Mouse (Mus musculus) midbrain, embryonic 16.5 days (tissue): ENCODE results near the gene Tunar. TPM values are rescaled to one million over a fixed set of nuclear protein-coding genes. Genes with fewer than 3 reads are reported as not detected.

Source experiments
- ATAC-seq: fragments of 200-750 bp; cut with Nextera tagmentation; 2 replicates; pipeline ENCODE4 v1.8.0; 2017; ENCODE audit warnings: moderate TSS enrichment
- H3K27ac ChIP-seq: fragments of 300-500 bp; sonication (generic); 2 replicates; pipeline ENCODE4 v1.5.1; 2014; ENCODE audit warnings: mild to moderate bottlenecking, low read length, mixed read lengths
- H3K27me3 ChIP-seq: fragments of 300-500 bp; sonication (generic); 2 replicates; pipeline ENCODE4 v1.6.1; 2014; ENCODE audit warnings: low read depth, low read length, mixed read lengths; ENCODE audit not compliant: control insufficient read depth, insufficient read depth
- H3K36me3 ChIP-seq: fragments of 300-500 bp; sonication (generic); 2 replicates; pipeline ENCODE4 v1.6.1; 2014; ENCODE audit warnings: mild to moderate bottlenecking, low read length, moderate library complexity, mixed read lengths; ENCODE audit not compliant: control insufficient read depth, insufficient read depth
- H3K4me1 ChIP-seq: fragments of 300-500 bp; sonication (generic); 2 replicates; pipeline ENCODE4 v1.6.1; 2014; ENCODE audit warnings: mild to moderate bottlenecking, low read length, mixed read lengths; ENCODE audit not compliant: control insufficient read depth, insufficient read depth
- H3K4me2 ChIP-seq: fragments of 300-500 bp; sonication (generic); 2 replicates; pipeline ENCODE4 v1.6.1; 2014; ENCODE audit warnings: mild to moderate bottlenecking, low read length, mixed read lengths
- H3K4me3 ChIP-seq: fragments of 300-500 bp; sonication (generic); 2 replicates; pipeline ENCODE4 v1.5.1; 2014; ENCODE audit warnings: low read depth, mild to moderate bottlenecking, low read length, moderate library complexity, mixed read lengths
- H3K9ac ChIP-seq: fragments of 300-500 bp; sonication (generic); 2 replicates; pipeline ENCODE4 v1.6.1; 2014; ENCODE audit warnings: low read depth, low read length, mixed read lengths
- H3K9me3 ChIP-seq: fragments of 300-500 bp; sonication (generic); replicated peaks from 2 replicates; pipeline ENCODE4 v1.6.1; 2014; ENCODE audit warnings: mild to moderate bottlenecking, low read length, mixed read lengths; ENCODE audit not compliant: control insufficient read depth, poor library complexity, severe bottlenecking
- WGBS: fragments of 180-500 bp; shearing (Covaris S2); extraction: QIAGEN DNeasy Blood & Tissue Kit; methylation state at CpG from one replicate; pipeline ENCODE4 v1.1.7; 2014; 5-methylcytosine and 5-hydroxymethylcytosine counted together
- polyA plus RNA-seq: library from polyadenylated mRNA; unstranded; fragments of >200 nt; fragmentation: Nextera tagmentation; extraction: Ambion mirVana; gene quantifications from 2 replicates; pipeline ENCODE4 v1.2.1, GENCODE M21; 2015

Gene Tunar
- polyA plus RNA-seq, 1 experiment from 2014 or later, result 23.4 TPM

DNA sequence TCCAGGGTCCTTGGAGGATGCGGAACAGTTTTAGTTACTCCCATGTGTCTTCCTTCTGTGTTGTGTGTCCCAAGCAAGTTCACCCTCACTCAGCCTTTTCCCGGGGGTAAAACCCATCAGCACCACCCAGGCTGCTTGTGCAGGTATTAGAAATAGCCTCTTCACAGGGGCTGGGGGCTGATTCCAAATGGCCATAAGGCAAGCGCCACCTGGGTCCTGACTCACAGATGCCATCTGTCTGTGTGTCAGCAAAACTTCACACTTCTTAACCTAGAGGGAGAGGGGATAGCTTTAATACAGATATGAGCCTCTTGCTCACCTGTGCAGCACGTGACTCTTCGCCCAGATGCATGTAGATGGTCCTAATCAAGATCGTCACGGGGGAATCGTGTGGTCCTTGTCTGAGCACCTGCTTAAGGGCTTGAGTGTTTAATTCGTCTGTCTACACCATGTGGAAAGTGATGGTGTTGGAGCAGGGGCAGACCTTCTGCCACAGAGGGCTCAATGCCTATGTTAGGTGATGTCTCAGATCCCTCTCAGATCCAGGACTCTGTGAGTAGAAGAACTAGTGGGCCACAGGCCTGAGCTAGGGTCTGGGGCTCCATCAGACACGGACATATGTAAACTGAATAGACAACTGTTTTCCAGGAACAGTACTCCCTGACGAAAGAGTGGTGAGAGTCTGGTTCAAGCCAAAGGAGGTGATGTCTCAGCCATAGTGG is 4.7 kb downstream of the Tunar start:
- Histone ChIP-seq H3K9ac (peak overlapping the region; percentile 84), H3K36me3 (no peaks in the 10 kb centered on the region), H3K4me2 (peak overlapping the region; percentile 79), H3K27ac (no peak overlapping the region), H3K27me3 (no peaks in the 10 kb centered on the region), H3K4me3 (peak overlapping the region; percentile 78), H3K9me3 (no peaks in the 10 kb centered on the region), H3K4me1 (peaks cover 29% of the 10 kb centered on the region)
- WGBS, result 84% methylated on average over 11 of the region's 11 CpGs
- ATAC-seq, result no peak

DNA sequence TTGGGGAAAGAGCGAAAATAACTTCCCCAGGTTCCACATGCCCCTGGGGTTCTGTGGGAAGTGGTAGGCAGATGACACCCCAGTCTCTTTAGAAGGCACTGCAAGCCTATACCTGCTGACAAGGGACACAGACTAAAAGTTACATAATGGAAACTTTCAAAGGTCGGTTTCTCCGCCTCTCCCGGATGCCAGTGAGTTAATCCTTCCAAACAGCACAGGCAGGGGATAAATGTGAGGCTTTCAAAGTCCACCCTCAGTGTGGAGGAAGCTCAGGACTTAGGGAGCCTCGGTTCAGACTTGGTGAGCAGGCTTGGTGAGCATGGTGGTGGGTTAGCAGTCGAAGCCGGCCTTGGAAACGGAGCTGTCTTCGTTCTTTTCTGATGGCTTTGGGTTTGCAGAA is 7.9 kb downstream of the Tunar start:
- Histone ChIP-seq H3K4me3 (no peak overlapping the region), H3K27ac (no peak overlapping the region), H3K4me2 (no peak overlapping the region), H3K27me3 (no peaks in the 10 kb centered on the region), H3K4me1 (peaks cover 22% of the 10 kb centered on the region), H3K9ac (no peak overlapping the region), H3K9me3 (no peaks in the 10 kb centered on the region), H3K36me3 (no peaks in the 10 kb centered on the region)
- 29% methylated on average over 9 of the region's 9 CpGs for WGBS
- no peak for ATAC-seq

DNA sequence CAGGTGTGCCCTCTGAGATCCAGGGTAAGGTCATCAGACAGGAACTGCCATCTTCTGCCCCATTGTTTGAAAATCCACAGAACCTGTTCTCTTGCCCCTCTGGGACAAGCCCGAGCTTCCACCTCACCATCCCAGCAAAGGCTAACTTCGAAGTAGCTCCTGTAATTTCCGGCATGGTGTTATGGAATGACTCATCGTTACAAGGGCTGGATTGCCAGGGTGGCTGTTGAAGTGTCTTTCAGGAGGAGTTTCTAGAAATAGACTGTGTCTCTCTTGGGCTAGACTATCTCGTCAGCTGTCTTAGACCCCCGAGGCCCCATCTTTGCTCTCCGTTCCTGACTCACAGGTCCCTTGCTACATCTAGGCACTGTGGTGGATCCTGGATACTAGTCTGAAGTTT is 10.8 kb downstream of the Tunar start:
- ATAC-seq, result no peak
- no peak overlapping the region for H3K4me3 ChIP-seq
- WGBS, result 91% methylated on average over 7 of the region's 7 CpGs
- no peaks in the 10 kb centered on the region for H3K9me3 ChIP-seq
- no peak overlapping the region for H3K27ac ChIP-seq
- no peak overlapping the region for H3K9ac ChIP-seq
- H3K36me3 ChIP-seq, result no peaks in the 10 kb centered on the region
- no peaks in the 10 kb centered on the region for H3K27me3 ChIP-seq
- H3K4me1 ChIP-seq, result peaks cover 6% of the 10 kb centered on the region; the same call in 1 of the 2 replicates
- H3K4me2 ChIP-seq, result no peak overlapping the region

DNA sequence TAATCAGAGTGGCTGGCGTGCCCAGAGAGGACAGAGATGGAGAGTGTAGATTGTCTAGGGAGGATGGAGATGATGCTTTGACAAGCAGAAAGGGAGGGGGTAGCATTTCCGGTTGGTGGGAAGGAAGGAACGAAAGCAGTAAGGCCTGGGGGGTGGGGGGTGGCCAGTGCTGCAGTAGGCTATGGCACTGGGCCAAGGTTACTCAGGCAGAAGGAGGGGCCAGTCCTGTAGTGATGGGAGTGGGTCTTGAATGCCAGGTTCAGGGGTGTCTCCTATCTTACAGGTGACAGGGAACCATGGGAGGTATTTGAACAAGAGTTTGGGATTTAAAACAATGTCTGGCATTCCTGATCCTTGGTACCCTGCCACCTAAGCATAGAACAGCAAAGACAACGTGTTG is 13.2 kb downstream of the Tunar start:
- no peaks in the 10 kb centered on the region for H3K9me3 ChIP-seq
- H3K4me3 ChIP-seq, result no peak overlapping the region
- ATAC-seq, result no peak
- H3K27me3 ChIP-seq, result no peaks in the 10 kb centered on the region
- H3K9ac ChIP-seq, result no peak overlapping the region
- no peak overlapping the region for H3K4me2 ChIP-seq
- H3K4me1 ChIP-seq, result no peaks in the 10 kb centered on the region
- H3K36me3 ChIP-seq, result no peaks in the 10 kb centered on the region
- no peak overlapping the region for H3K27ac ChIP-seq
- WGBS, result 61% methylated on average over 4 of the region's 4 CpGs

DNA sequence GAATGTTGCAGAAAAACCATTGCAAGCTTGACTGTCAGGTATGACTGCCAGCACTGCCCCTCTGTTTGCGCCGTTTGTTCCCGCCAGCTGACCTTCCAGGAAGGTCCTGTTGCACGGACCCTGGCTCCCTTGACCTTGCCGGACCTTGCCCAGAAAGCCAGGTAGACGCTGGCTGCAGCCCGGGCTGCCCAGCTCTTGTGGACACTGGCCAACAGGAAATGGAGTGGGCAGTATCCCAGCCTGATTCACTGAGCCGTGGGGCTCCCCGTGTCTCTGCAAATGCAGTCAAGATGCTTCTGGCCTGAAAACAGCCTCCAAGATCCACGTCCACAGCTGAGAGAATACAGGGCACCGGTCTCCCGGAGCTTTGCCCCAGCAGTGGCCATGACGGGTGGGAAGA is 13.6 kb downstream of the Tunar start:
- WGBS, result 88% methylated on average over 13 of the region's 13 CpGs
- H3K36me3 ChIP-seq, result no peaks in the 10 kb centered on the region
- no peak overlapping the region for H3K4me3 ChIP-seq
- no peaks in the 10 kb centered on the region for H3K4me1 ChIP-seq
- no peak overlapping the region for H3K27ac ChIP-seq
- H3K9ac ChIP-seq, result no peak overlapping the region
- H3K27me3 ChIP-seq, result no peaks in the 10 kb centered on the region
- no peaks in the 10 kb centered on the region for H3K9me3 ChIP-seq
- no peak for ATAC-seq
- no peak overlapping the region for H3K4me2 ChIP-seq

DNA sequence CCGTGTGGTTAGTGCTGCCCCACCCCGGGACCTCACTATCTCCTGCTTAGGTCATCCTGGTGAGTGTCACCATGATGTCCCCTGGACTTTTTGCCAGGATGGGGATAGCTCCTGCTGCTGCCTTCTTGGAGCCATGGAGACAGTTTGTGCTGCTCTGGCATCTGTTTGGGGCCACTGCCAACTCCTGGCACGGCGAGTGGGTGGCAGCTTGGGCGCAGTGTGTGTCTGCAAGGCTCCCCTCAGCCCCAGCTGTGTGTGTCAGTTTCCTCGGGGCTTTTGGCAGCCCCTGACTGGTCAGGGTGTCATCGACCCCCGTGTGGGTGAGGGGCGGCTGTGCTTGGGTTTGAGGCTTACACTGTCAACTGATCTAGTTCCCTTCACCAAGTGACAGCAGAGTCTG is 20.6 kb downstream of the Tunar start:
- Histone ChIP-seq H3K27me3 (no peaks in the 10 kb centered on the region), H3K27ac (no peak overlapping the region), H3K4me2 (no peak overlapping the region), H3K4me3 (no peak overlapping the region), H3K9me3 (no peaks in the 10 kb centered on the region), H3K4me1 (0 out of 2 replicates have a peak, but pooled peaks cover 3% of the 10 kb centered on the region), H3K36me3 (no peaks in the 10 kb centered on the region), H3K9ac (no peak overlapping the region)
- WGBS, result 79% methylated on average over 9 of the region's 9 CpGs
- peak; percentile 44; the same call in 1 of the 2 replicates for ATAC-seq

DNA sequence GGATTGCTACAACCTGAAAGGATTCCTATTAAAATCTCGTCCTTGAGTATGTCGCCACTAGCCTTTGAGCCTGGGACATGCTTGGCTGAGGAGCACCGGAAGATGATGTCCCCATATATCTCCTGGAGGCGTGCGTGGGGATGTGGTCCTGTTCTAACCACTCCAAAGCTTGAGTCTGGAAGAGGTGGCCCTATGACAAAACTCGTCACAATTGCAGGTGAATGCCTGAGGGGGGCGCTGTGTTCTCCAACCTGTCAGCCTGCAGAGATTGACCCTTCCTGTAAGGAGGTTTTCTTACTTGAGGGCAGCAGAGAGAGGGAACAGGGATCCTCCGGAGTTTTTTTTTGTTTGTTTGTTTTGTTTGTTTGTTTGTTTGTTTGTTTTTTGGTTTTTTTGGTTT is 21.1 kb downstream of the Tunar start:
- Histone ChIP-seq H3K36me3 (no peaks in the 10 kb centered on the region), H3K9me3 (no peaks in the 10 kb centered on the region), H3K4me3 (no peak overlapping the region), H3K27me3 (no peaks in the 10 kb centered on the region), H3K4me1 (0 out of 2 replicates have a peak, but pooled peaks cover 3% of the 10 kb centered on the region), H3K27ac (no peak overlapping the region), H3K4me2 (no peak overlapping the region), H3K9ac (no peak overlapping the region)
- no peak for ATAC-seq
- 85% methylated on average over 8 of the region's 8 CpGs for WGBS

DNA sequence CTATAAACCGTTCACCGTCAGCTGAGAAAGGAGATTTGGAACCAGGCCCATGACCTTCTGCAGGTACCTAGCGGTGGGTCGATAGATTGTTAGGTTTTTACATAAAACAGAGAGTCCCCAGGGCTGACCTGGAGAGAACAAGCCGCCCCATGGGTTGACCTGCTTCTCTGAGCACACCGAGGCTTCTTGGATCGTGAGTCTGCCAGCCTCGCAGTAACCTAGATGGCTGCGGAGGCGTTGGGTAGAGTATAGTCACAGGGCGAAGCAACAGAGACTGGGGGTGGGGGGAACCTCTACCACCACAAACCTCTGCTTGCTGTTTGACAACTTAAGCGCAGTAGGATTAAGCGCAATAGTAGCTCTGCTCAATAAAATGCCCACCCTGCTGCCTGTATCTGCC is 23.1 kb downstream of the Tunar start:
- H3K27ac ChIP-seq, result no peak overlapping the region
- no peak overlapping the region for H3K4me2 ChIP-seq
- H3K27me3 ChIP-seq, result no peaks in the 10 kb centered on the region
- H3K4me3 ChIP-seq, result no peak overlapping the region
- 0 out of 2 replicates have a peak, but pooled peaks cover 3% of the 10 kb centered on the region for H3K4me1 ChIP-seq
- H3K9ac ChIP-seq, result no peak overlapping the region
- no peaks in the 10 kb centered on the region for H3K36me3 ChIP-seq
- ATAC-seq, result no peak
- WGBS, result 89% methylated on average over 13 of the region's 13 CpGs
- no peaks in the 10 kb centered on the region for H3K9me3 ChIP-seq

DNA sequence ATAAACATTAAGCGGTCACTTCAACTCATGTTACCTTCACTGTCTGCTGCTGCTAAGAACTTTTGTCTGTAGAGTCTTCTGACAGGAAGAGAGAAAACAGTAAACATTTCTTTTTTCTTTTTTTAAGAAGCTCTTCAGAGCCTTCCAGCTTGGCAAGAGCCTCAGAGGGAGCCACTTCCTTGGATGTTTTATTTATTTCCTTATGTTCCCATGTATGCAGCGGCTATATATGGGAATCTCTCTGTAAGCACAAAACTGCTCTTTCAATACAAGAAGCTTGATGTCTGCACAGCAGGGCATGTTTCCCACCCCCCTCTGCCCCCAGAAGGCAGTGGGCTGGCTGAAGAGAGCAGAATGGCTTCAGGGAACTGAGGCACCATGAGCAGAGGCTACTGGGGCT is 30.0 kb downstream of the Tunar start:
- H3K4me1 ChIP-seq, result 0 out of 2 replicates have a peak, but pooled peaks cover 5% of the 10 kb centered on the region
- ATAC-seq, result no peak
- H3K27me3 ChIP-seq, result no peaks in the 10 kb centered on the region
- H3K9ac ChIP-seq, result no peak overlapping the region
- no peaks in the 10 kb centered on the region for H3K9me3 ChIP-seq
- H3K27ac ChIP-seq, result no peak overlapping the region
- 75% methylated on average over 2 of the region's 2 CpGs for WGBS
- no peak overlapping the region for H3K4me2 ChIP-seq
- H3K36me3 ChIP-seq, result no peaks in the 10 kb centered on the region
- no peak overlapping the region for H3K4me3 ChIP-seq
